Mouse (Mus musculus): ENCODE measurements around the gene Fance. TPM values are rescaled to one million over a fixed set of nuclear protein-coding genes. Genes with fewer than 3 reads are reported as not detected.

Fance gene
- 12.8 and 16.0 TPM in 2 replicates for polyA plus RNA-seq (2012; rRNA removed)

GRCm38 (mm10) chr17:28313212-28313879 lies at the start of gene Fance:
Fance (plus strand) TSS chr17:28313519.

DNA sequence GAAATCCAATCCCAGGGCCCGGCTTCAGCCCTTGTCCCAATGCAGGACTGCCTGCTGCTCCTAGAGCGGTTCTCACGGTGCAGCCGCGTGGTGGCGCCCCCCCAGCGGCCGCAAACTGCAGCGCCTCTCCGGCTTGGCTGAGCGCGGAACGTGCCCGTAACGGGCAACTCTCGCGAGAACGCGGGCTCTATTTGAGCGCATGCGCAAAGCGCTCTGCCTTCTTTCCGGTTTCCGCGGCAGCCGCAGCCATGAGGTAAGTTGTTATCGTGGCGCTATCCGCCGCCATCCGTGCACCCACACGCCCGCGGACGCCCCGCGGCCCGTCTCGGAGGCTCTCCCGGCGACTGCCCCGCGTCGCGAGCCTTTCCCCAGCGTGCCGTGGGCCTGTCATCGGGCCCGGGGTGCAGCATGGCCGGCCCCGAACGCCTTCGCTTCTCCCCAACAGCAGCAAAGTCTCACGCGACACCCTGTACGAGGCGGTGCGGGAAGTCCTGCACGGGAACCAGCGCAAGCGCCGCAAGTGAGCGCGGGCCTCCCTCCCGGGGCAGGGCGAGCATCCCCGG lies 15.1 kb downstream of the Fance start, which contains the start of gene Rpl10a:
Rpl10a (plus strand) TSS at position 106 of the 563 bp plus-strand sequence.

DNA sequence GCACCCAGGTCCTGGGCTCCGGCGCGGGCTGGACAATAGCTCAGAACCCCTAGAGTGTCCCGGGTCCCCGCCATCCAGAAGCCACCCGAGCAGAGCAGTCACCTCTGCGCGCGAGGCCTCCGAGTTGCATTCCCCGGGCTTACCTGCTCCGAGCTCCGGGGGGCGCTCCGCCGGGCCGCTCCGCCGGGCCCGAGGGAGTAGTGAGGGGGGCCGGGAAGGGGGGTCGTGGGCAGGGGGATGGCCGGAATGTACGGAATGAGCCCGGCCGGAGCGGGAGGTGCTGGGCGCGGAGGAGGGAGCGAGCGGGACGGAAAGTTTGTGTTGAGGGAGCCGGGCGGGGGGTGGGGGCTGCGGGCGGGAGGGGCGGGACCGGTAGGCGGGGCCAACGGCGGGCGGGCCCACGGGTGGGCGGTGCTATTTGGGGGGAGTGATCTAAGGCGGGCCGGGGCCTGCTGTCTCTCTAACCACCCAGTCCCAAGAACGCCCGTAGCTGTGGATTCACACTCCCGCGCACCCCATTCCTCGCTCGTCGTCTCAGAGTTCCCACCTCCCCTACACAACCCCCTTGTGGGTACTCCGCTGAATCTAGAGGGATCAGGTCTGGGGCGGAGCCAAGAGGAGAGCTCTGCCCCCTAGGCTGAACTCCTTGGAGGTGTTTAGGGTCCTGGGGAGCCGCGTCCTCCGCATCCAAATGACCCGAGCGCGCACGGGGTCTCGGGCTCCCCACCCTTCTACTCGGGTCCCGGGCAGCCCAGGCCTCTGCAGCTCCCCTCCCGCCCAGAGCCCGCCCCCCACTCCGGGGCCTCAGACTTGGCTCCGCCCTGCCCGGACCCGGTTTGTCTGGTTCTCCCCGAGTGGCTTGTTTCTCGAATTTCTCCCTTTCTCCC lies 37.4 kb downstream of the Fance start, which contains the start of gene Tead3:
Tead3 (minus strand) TSS at position 352 of the 887 bp plus-strand sequence.

GRCm38 (mm10) chr17:28365122-28365521 lies 51.8 kb downstream of the Fance start, which contains the start of gene Tulp1:
Tulp1 (minus strand) TSS chr17:28365222.

Other genes starting within 250 kb of the Fance start
- gene Tcp11, start 232.9 kb upstream of the Fance start, polyA plus RNA-seq (2012; rRNA removed): 2.7 and 3.3 TPM in 2 replicates
- 14.5 and 16.3 TPM in 2 replicates for gene Scube3, start 171.4 kb upstream of the Fance start, polyA plus RNA-seq (2012; rRNA removed)
- 74.3 and 80.9 TPM in 2 replicates for gene Zfp523, start 136.4 kb upstream of the Fance start, polyA plus RNA-seq (2012; rRNA removed)
- gene Def6, start 105.7 kb upstream of the Fance start, polyA plus RNA-seq (2012; rRNA removed): 7.9 and 8.6 TPM in 2 replicates
- gene Ppard, start 80.8 kb upstream of the Fance start, polyA plus RNA-seq (2012; rRNA removed): 9.8 and 11.1 TPM in 2 replicates
- 1,647 and 1,951 TPM in 2 replicates for gene Rpl10a, start 15.0 kb downstream of the Fance start, polyA plus RNA-seq (2012; rRNA removed)
- 6.2 and 7.0 TPM in 2 replicates for gene Tead3, start 37.3 kb downstream of the Fance start, polyA plus RNA-seq (2012; rRNA removed)
- gene Tulp1, start 51.7 kb downstream of the Fance start, polyA plus RNA-seq (2012; rRNA removed): 0.95 and 1.1 TPM in 2 replicates
- 32.5 and 34.7 TPM in 2 replicates for gene Fkbp5, start 204.0 kb downstream of the Fance start, polyA plus RNA-seq (2012; rRNA removed)
- gene Armc12, start 217.3 kb downstream of the Fance start, polyA plus RNA-seq (2012; rRNA removed): 0.07 and 0.19 TPM in 2 replicates
- gene Clpsl2, start 235.9 kb downstream of the Fance start, polyA plus RNA-seq (2012; rRNA removed): not detected in 2 replicates
- gene Clps, start 247.2 kb downstream of the Fance start, polyA plus RNA-seq (2012; rRNA removed): not detected in 2 replicates